Mouse (Mus musculus): ENCODE measurements at regions not wholly inside any gene's neighbourhood (a gene's known extent, or its start where the extent isn't known, plus 50 kb on each side); places are given as distances from the start of the nearest gene placed in this dataset.

GRCm38 (mm10) chr1:120882959-120883549, 280.8 kb downstream of the En1 start:
- DNase-seq: no peak
- intact Hi-C loops (cut with DNase I): no loop called here

- peak; percentile 90 for DNase-seq
- intact Hi-C loops (cut with DNase I): no loop called here
These were observed 281.4 kb downstream of the En1 start for GRCm38 (mm10) chr1:120883632-120884031.

GRCm38 (mm10) chr1:120910801-120911200, 308.6 kb downstream of the En1 start:
- no peak for DNase-seq
- intact Hi-C loops (cut with DNase I): no loop called here

- DNase-seq: no peak
- intact Hi-C loops (cut with DNase I): no loop called here
These were observed 309.9 kb downstream of the En1 start for GRCm38 (mm10) chr1:120911962-120912670.

GRCm38 (mm10) chr1:120921540-120921939, 319.3 kb downstream of the En1 start:
- intact Hi-C loops (cut with DNase I): no loop called here
- DNase-seq: peak; percentile 91

- intact Hi-C loops (cut with DNase I): no loop called here
- DNase-seq: peak; percentile 58
These were observed 323.1 kb downstream of the En1 start for GRCm38 (mm10) chr1:120925271-120925670.

GRCm38 (mm10) chr1:120930141-120930540, 327.9 kb downstream of the En1 start:
- DNase-seq: peak; percentile 34
- intact Hi-C loops (cut with DNase I): no loop called here

- DNase-seq: peak; percentile 49
- intact Hi-C loops (cut with DNase I): no loop called here
These were observed 333.1 kb downstream of the En1 start for GRCm38 (mm10) chr1:120935321-120935720.

GRCm38 (mm10) chr1:120943711-120944110, 341.5 kb downstream of the En1 start:
- intact Hi-C loops (cut with DNase I): no loop called here
- DNase-seq: no peak

- DNase-seq: peak; percentile 56
- intact Hi-C loops (cut with DNase I): no loop called here
These were observed 344.1 kb downstream of the En1 start for GRCm38 (mm10) chr1:120946349-120946748.

GRCm38 (mm10) chr1:120961235-120961634, 359.0 kb downstream of the En1 start:
- DNase-seq: no peak
- intact Hi-C loops (cut with DNase I): no loop called here

- no peak for DNase-seq
- intact Hi-C loops (cut with DNase I): no loop called here
These were observed 359.8 kb downstream of the En1 start for GRCm38 (mm10) chr1:120961984-120962383.

GRCm38 (mm10) chr1:120963477-120964178, 361.4 kb downstream of the En1 start:
- peak; percentile 16 for DNase-seq

GRCm38 (mm10) chr1:120964179-120964517, 361.9 kb downstream of the En1 start:
- no peak for DNase-seq
- intact Hi-C loops (cut with DNase I): no loop called here

More at GRCm38 (mm10) chr1:120963477-120964178, 361.4 kb downstream of the En1 start:
- intact Hi-C loops (cut with DNase I): no loop called here

GRCm38 (mm10) chr1:120966132-120966531, 363.9 kb downstream of the En1 start:
- intact Hi-C loops (cut with DNase I): no loop called here
- DNase-seq: no peak

- intact Hi-C loops (cut with DNase I): no loop called here
- DNase-seq: peak; percentile 38
These were observed 357.7 kb downstream of the Insig2 start for GRCm38 (mm10) chr1:120974661-120975060.

- no peak for DNase-seq
- intact Hi-C loops (cut with DNase I): no loop called here
These were observed 327.9 kb downstream of the Insig2 start for GRCm38 (mm10) chr1:121004535-121004934.

- DNase-seq: no peak
- intact Hi-C loops (cut with DNase I): no loop called here
These were observed 327.2 kb downstream of the Insig2 start for GRCm38 (mm10) chr1:121005198-121005597.

GRCm38 (mm10) chr1:121012126-121012525, 320.3 kb downstream of the Insig2 start:
- no peak for DNase-seq
- intact Hi-C loops (cut with DNase I): no loop called here

GRCm38 (mm10) chr1:121013839-121014503, 318.4 kb downstream of the Insig2 start:
- intact Hi-C loops (cut with DNase I): no loop called here
- DNase-seq: no peak

- intact Hi-C loops (cut with DNase I): no loop called here
- DNase-seq: no peak
These were observed 303.0 kb downstream of the Insig2 start for GRCm38 (mm10) chr1:121029375-121029774.
